Mouse (Mus musculus): ENCODE results near the gene Synm. TPM values are rescaled to one million over a fixed set of nuclear protein-coding genes. Genes with fewer than 3 reads are reported as not detected.

Synm gene
- polyA plus RNA-seq, 1 experiment from 2014 or later = 2.4 TPM

- Histone ChIP-seq H3K4me1 (ENCODE audit: control insufficient read depth, insufficient read depth, low read length) (no peaks in the 10 kb centered on the region), H3K36me3 (ENCODE audit: control insufficient read depth, insufficient read depth, low read length) (no peaks in the 10 kb centered on the region), H3K27ac (replicated peaks; ENCODE audit: low read depth, low read length) (no peak overlapping the region), H3K4me2 (ENCODE audit: low read depth, low read length) (peak overlapping the region; percentile 21; the same call in 1 of the 2 replicates), H3K9ac (ENCODE audit: low read depth, low read length) (no peak overlapping the region), H3K27me3 (replicated peaks; ENCODE audit: control insufficient read depth, insufficient read depth, low read length) (no peaks in the 10 kb centered on the region), H3K4me3 (ENCODE audit: low read depth, low read length) (no peak overlapping the region), H3K9me3 (ENCODE audit: control insufficient read depth, low read length) (no peaks in the 10 kb centered on the region)
- peak; percentile 83 for DNase-seq (ENCODE audit: low spot score)
- WGBS = 11% methylated on average over 10 of the region's 10 CpGs
- no peak for ATAC-seq (ENCODE audit: low read depth)
These were observed 29.2 kb upstream of the Synm start for GRCm38 (mm10) chr7:67788713-67789112.

DNA sequence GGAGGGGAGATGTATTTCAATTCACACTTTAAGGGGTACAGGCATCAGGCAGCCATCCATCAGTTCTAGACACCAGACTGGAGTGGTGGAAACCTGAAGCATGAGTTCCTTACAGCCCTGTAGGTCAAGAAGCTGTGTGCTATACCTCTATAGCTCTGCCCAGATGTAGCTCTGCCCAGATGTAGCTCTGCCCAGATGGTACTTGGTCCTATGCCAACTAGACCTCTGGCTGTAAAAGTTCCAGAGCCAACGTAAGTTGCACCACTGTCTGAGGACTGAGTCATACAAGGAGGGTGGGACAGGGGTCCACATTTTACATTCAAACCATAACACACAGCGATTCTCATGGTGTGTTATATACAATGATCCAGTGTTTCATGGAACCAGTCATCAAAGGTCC is 28.3 kb upstream of the Synm start:
- Histone ChIP-seq H3K9ac (ENCODE audit: low read depth, low read length) (no peak overlapping the region), H3K36me3 (ENCODE audit: control insufficient read depth, insufficient read depth, low read length) (no peaks in the 10 kb centered on the region), H3K27me3 (replicated peaks; ENCODE audit: control insufficient read depth, insufficient read depth, low read length) (no peaks in the 10 kb centered on the region), H3K9me3 (ENCODE audit: control insufficient read depth, low read length) (no peaks in the 10 kb centered on the region), H3K4me1 (ENCODE audit: control insufficient read depth, insufficient read depth, low read length) (no peaks in the 10 kb centered on the region), H3K4me2 (ENCODE audit: low read depth, low read length) (no peak overlapping the region), H3K27ac (replicated peaks; ENCODE audit: low read depth, low read length) (no peak overlapping the region), H3K4me3 (ENCODE audit: low read depth, low read length) (no peak overlapping the region)
- WGBS = 61% methylated on average over 2 of the region's 2 CpGs
- ATAC-seq (ENCODE audit: low read depth) (no peak; the same call in 1 of the 2 replicates), DNase-seq (ENCODE audit: low spot score) (no peak)

DNA sequence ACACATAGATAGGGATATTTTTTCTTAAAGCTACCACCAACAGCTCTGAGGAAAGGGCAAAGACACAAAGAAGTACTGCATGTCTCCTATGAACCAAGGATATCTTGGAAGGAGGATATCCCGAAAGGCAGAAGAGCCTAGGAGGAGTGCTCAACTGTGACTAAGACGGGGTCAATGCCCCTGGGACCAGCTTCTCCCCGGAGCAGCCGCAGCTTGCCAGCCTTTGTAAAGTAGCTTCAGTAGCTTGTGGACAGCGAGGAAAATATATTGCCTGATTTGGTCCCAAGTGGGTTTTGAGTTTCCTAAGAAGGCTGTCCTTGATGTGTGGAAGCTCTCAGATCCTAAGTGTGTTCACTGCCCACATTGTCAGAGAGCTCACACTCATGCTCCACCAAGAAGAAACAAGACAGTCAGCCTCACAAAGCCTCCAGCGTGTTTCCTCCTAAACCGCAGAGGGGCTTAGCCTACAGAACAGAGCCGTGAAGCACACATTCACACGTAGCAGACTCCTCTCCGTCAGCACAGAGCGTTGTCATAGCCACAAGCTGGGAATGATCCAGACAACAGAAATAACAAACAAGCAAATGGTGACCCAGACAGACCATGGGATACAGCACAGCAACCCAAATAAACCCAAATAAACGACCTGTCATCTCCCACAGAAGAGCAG is 17.2 kb upstream of the Synm start:
- Histone ChIP-seq H3K4me3 (ENCODE audit: low read depth, low read length) (no peak overlapping the region), H3K9ac (ENCODE audit: low read depth, low read length) (no peak overlapping the region), H3K36me3 (ENCODE audit: control insufficient read depth, insufficient read depth, low read length) (no peaks in the 10 kb centered on the region), H3K27me3 (replicated peaks; ENCODE audit: control insufficient read depth, insufficient read depth, low read length) (no peaks in the 10 kb centered on the region), H3K4me1 (ENCODE audit: control insufficient read depth, insufficient read depth, low read length) (no peaks in the 10 kb centered on the region), H3K27ac (replicated peaks; ENCODE audit: low read depth, low read length) (no peak overlapping the region), H3K9me3 (ENCODE audit: control insufficient read depth, low read length) (no peaks in the 10 kb centered on the region), H3K4me2 (ENCODE audit: low read depth, low read length) (no peak overlapping the region)
- DNase-seq (ENCODE audit: low spot score) (no peak), ATAC-seq (ENCODE audit: low read depth) (no peak)
- 51% methylated on average over 12 of the region's 12 CpGs for WGBS

DNA sequence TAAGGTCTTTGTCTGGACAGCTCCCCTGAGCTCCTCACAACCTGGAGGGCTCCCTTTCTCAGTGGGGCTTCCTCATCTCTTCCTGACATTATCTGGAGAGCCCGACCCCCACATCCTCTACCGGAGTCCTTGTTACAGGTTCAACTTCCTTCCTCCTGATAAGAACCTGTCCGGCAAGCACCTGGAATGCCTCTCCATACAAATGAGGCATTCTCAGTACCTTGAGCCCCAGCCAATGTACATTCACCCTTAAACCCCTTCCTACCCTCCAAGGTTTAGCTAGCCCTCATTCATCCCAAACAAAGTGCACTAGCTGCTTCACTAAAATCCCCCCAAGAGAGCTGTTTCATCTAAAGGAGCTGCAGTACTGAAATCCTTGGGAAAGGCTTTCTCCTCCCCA is 16.1 kb upstream of the Synm start:
- no peaks in the 10 kb centered on the region for H3K27me3 ChIP-seq (replicated peaks; ENCODE audit: control insufficient read depth, insufficient read depth, low read length)
- no peak overlapping the region for H3K4me3 ChIP-seq (ENCODE audit: low read depth, low read length)
- no peak for DNase-seq (ENCODE audit: low spot score)
- H3K4me1 ChIP-seq (ENCODE audit: control insufficient read depth, insufficient read depth, low read length) = no peaks in the 10 kb centered on the region
- H3K36me3 ChIP-seq (ENCODE audit: control insufficient read depth, insufficient read depth, low read length) = no peaks in the 10 kb centered on the region
- no peak overlapping the region for H3K27ac ChIP-seq (replicated peaks; ENCODE audit: low read depth, low read length)
- ATAC-seq (ENCODE audit: low read depth) = no peak
- WGBS = 70% methylated on average over 3 of the region's 3 CpGs
- H3K9ac ChIP-seq (ENCODE audit: low read depth, low read length) = no peak overlapping the region
- H3K4me2 ChIP-seq (ENCODE audit: low read depth, low read length) = no peak overlapping the region
- no peaks in the 10 kb centered on the region for H3K9me3 ChIP-seq (ENCODE audit: control insufficient read depth, low read length)

DNA sequence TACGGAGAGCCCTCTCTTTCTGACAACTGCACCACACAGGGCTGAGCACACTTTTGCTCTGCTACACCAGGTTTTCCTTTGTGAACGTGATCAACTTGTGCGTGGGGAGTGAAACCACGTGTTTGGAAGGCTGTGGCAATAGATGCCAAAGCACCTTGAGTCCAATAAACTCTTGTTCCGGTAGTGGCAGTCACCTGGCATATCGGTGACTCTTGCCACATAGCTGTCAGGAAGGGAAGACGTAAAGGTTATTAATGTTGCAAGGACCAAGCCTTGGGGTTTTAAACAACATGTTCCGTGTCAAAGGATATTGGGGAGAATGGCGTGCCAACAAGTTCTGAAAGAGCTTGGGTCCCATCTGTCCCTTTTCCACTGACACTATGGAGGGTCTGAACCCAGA is 12.7 kb upstream of the Synm start:
- H3K4me3 ChIP-seq (ENCODE audit: low read depth, low read length) = no peak overlapping the region
- no peaks in the 10 kb centered on the region for H3K36me3 ChIP-seq (ENCODE audit: control insufficient read depth, insufficient read depth, low read length)
- DNase-seq (ENCODE audit: low spot score) = no peak
- H3K27me3 ChIP-seq (replicated peaks; ENCODE audit: control insufficient read depth, insufficient read depth, low read length) = no peaks in the 10 kb centered on the region
- H3K9me3 ChIP-seq (ENCODE audit: control insufficient read depth, low read length) = no peaks in the 10 kb centered on the region
- WGBS = 89% methylated on average over 9 of the region's 9 CpGs
- no peak for ATAC-seq (ENCODE audit: low read depth)
- H3K9ac ChIP-seq (ENCODE audit: low read depth, low read length) = no peak overlapping the region
- no peaks in the 10 kb centered on the region for H3K4me1 ChIP-seq (ENCODE audit: control insufficient read depth, insufficient read depth, low read length)
- no peak overlapping the region for H3K27ac ChIP-seq (replicated peaks; ENCODE audit: low read depth, low read length)
- no peak overlapping the region for H3K4me2 ChIP-seq (ENCODE audit: low read depth, low read length)

DNA sequence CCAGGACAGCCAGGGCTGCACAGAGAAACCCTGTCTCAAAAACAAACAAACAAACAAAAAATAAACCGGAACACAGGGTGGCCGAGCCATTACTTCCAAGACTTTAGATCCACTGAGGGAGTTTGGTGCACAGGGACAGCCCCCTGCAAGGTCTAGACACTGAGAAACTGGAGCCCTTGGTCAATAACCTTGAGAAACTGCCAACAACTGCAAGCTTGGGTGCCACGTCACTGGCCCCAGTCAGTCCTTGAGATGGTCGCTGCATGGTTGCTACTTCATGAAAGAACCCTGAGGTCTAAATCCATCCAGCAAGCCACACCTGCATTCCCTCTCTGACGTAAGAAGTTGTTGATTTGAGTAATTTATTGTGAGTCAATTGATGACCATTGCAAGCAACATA is 9.9 kb upstream of the Synm start:
- Histone ChIP-seq H3K9me3 (ENCODE audit: control insufficient read depth, low read length) (no peaks in the 10 kb centered on the region), H3K27ac (replicated peaks; ENCODE audit: low read depth, low read length) (no peak overlapping the region), H3K4me3 (ENCODE audit: low read depth, low read length) (no peak overlapping the region), H3K36me3 (ENCODE audit: control insufficient read depth, insufficient read depth, low read length) (no peaks in the 10 kb centered on the region), H3K27me3 (replicated peaks; ENCODE audit: control insufficient read depth, insufficient read depth, low read length) (0 out of 2 replicates have a peak, but pooled peaks cover 4% of the 10 kb centered on the region), H3K9ac (ENCODE audit: low read depth, low read length) (no peak overlapping the region), H3K4me2 (ENCODE audit: low read depth, low read length) (no peak overlapping the region), H3K4me1 (ENCODE audit: control insufficient read depth, insufficient read depth, low read length) (no peaks in the 10 kb centered on the region)
- ATAC-seq (ENCODE audit: low read depth) (no peak), DNase-seq (ENCODE audit: low spot score) (no peak)
- 91% methylated on average over 5 of the region's 5 CpGs for WGBS

DNA sequence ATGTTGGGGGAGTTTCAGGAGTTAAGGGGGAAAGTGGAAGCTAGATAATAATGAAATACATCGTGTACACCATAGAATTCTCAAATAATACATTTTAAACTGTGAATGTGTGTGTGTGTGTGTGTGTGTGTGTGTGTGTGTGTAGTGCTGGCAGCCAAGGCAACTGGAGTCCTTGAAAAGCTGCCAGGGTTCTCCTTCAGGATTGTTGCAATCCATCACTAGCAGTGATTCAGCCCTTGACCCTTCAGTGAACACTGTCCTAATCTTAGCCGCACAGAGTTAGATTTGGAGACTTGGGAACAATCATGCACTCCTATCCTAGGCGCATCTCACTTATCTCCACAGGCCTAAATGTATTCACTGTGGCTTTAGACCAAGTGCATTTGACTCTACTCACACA is 8.6 kb upstream of the Synm start:
- 86% methylated on average over 3 of the region's 3 CpGs for WGBS
- ATAC-seq (ENCODE audit: low read depth) (no peak), DNase-seq (ENCODE audit: low spot score) (no peak)
- H3K4me3 ChIP-seq (ENCODE audit: low read depth, low read length) = no peak overlapping the region
- no peaks in the 10 kb centered on the region for H3K36me3 ChIP-seq (ENCODE audit: control insufficient read depth, insufficient read depth, low read length)
- no peak overlapping the region for H3K4me2 ChIP-seq (ENCODE audit: low read depth, low read length)
- H3K4me1 ChIP-seq (ENCODE audit: control insufficient read depth, insufficient read depth, low read length) = no peaks in the 10 kb centered on the region
- H3K9ac ChIP-seq (ENCODE audit: low read depth, low read length) = no peak overlapping the region
- H3K27me3 ChIP-seq (replicated peaks; ENCODE audit: control insufficient read depth, insufficient read depth, low read length) = 0 out of 2 replicates have a peak, but pooled peaks cover 4% of the 10 kb centered on the region
- no peak overlapping the region for H3K27ac ChIP-seq (replicated peaks; ENCODE audit: low read depth, low read length)
- no peaks in the 10 kb centered on the region for H3K9me3 ChIP-seq (ENCODE audit: control insufficient read depth, low read length)

DNA sequence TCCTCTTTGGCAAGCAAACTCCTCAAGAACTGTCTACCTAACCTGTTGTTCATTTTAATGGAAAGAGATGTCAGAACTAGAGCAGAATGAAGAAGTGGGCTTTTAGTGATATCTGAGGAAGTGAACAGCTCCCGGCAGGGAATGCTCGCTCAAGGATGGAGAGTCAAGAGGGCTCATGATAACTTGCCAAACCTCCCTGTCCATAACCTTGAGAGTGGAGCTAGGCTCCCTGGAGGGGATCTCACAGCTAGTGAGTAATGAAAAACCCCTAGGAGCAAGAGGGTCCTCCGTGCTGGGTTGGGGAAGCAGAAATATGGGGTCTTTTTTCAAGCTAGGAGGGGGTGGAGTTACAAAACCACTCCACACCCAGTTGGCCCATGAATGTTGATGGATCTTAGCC is 4.1 kb upstream of the Synm start:
- H3K9ac ChIP-seq (ENCODE audit: low read depth, low read length) = no peak overlapping the region
- no peak for ATAC-seq (ENCODE audit: low read depth)
- H3K36me3 ChIP-seq (ENCODE audit: control insufficient read depth, insufficient read depth, low read length) = no peaks in the 10 kb centered on the region
- peaks cover 4% of the 10 kb centered on the region for H3K4me1 ChIP-seq (ENCODE audit: control insufficient read depth, insufficient read depth, low read length)
- no peaks in the 10 kb centered on the region for H3K9me3 ChIP-seq (ENCODE audit: control insufficient read depth, low read length)
- no peak overlapping the region for H3K4me3 ChIP-seq (ENCODE audit: low read depth, low read length)
- no peak for DNase-seq (ENCODE audit: low spot score)
- peaks cover 10% of the 10 kb centered on the region; the same call in 1 of the 2 replicates for H3K27me3 ChIP-seq (replicated peaks; ENCODE audit: control insufficient read depth, insufficient read depth, low read length)
- no peak overlapping the region for H3K4me2 ChIP-seq (ENCODE audit: low read depth, low read length)
- 55% methylated on average over 3 of the region's 3 CpGs for WGBS
- no peak overlapping the region for H3K27ac ChIP-seq (replicated peaks; ENCODE audit: low read depth, low read length)

Measured in embryonic facial prominence, embryonic 14.5 days (tissue).